Mouse (Mus musculus) midbrain, embryonic 15.5 days (tissue): Measurements from ENCODE around the gene Umodl1. TPM values are rescaled to one million over a fixed set of nuclear protein-coding genes. Genes with fewer than 3 reads are reported as not detected.

ENCODE experiments used
- ATAC-seq: fragments of 200-750 bp; cut with Nextera tagmentation; replicated peaks from 2 replicates; pipeline ENCODE4 v1.8.0; 2017; ENCODE audit warnings: moderate TSS enrichment
- H3K27ac ChIP-seq: fragments of 300-500 bp; sonication (generic); 2 replicates; pipeline ENCODE4 v1.5.1; 2015; ENCODE audit warnings: mild to moderate bottlenecking, inconsistent platforms
- H3K27me3 ChIP-seq: fragments of 300-500 bp; sonication (generic); replicated peaks from 2 replicates; pipeline ENCODE4 v1.6.1; 2015; ENCODE audit warnings: inconsistent platforms
- H3K36me3 ChIP-seq: fragments of 300-500 bp; sonication (generic); replicated peaks from 2 replicates; pipeline ENCODE4 v1.6.1; 2015; ENCODE audit warnings: inconsistent platforms
- H3K4me1 ChIP-seq: fragments of 300-500 bp; sonication (generic); 2 replicates; pipeline ENCODE4 v1.6.1; 2015; ENCODE audit warnings: inconsistent platforms
- H3K4me2 ChIP-seq: fragments of 300-500 bp; sonication (generic); 2 replicates; pipeline ENCODE4 v1.6.1; 2015; ENCODE audit warnings: inconsistent platforms, mild to moderate bottlenecking, moderate library complexity
- H3K4me3 ChIP-seq: fragments of 300-500 bp; sonication (generic); 2 replicates; pipeline ENCODE4 v1.5.1; 2015; ENCODE audit warnings: mild to moderate bottlenecking, inconsistent platforms
- H3K9ac ChIP-seq: fragments of 300-500 bp; sonication (generic); 2 replicates; pipeline ENCODE4 v1.6.1; 2015; ENCODE audit warnings: mild to moderate bottlenecking, inconsistent platforms
- H3K9me3 ChIP-seq: fragments of 300-500 bp; sonication (generic); 2 replicates; pipeline ENCODE4 v1.6.1; 2016; ENCODE audit warnings: inconsistent platforms
- WGBS: fragments of 180-500 bp; shearing (Covaris S2); methylation state at CpG from one replicate; pipeline ENCODE4 v1.1.7; 2015; ENCODE audit warnings: mixed read lengths; 5-methylcytosine and 5-hydroxymethylcytosine counted together
- polyA plus RNA-seq: library from polyadenylated mRNA; unstranded; fragments of >200 nt; fragmentation: Nextera tagmentation; extraction: Ambion mirVana; gene quantifications from 2 replicates; pipeline ENCODE4 v1.2.1, GENCODE M21; 2015

Umodl1 gene
- polyA plus RNA-seq, 1 experiment from 2014 or later = not detected

DNA sequence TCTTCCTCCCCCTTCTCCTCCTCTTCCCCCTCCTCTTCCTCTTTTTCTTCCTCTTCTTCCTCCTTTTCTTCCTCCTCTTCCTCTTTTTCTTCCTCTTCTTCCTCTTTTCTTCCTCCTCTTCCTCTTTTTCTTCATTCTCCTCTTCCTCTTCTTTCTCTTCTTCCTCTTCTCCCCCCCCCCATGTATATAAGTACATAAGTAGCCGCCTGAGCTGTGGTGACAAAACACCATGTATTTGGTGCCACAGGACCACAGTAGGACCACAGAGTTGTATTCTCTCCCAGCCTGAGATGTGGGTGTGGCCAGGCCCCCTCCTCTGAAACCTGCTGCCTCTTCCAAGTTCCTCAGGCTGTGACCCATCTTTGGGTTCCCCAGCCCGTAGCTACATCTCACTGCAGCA is 50.8 kb downstream of the Umodl1 start:
- no peak overlapping the region for H3K9ac ChIP-seq
- H3K27me3 ChIP-seq = no peaks in the 10 kb centered on the region
- no peak overlapping the region for H3K4me3 ChIP-seq
- WGBS = 92% methylated on average over 2 of the region's 2 CpGs
- no peaks in the 10 kb centered on the region for H3K4me1 ChIP-seq
- H3K4me2 ChIP-seq = no peak overlapping the region
- no peak for ATAC-seq
- no peaks in the 10 kb centered on the region for H3K36me3 ChIP-seq
- H3K9me3 ChIP-seq = no peaks in the 10 kb centered on the region
- no peak overlapping the region for H3K27ac ChIP-seq

DNA sequence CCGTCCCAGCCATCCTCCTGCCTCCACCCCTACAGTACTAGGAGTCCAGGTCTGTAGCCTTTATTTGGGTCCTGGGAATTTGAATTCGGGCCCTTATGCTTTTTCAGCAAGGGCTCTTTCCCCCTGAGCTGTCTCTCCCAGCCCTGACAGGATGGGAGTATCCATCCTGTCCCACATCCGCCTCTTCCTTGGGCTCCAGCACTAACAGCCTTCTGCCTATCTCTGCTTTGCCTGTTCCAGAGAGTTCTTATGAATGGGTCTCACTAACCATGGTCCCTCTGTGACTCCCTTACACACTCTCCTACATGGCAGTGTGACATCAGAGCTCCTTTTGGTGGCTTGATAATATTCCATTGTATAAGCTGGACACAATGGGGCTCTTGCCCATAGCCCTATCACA is 52.9 kb downstream of the Umodl1 start:
- no peak for ATAC-seq
- 80% methylated on average over 3 of the region's 3 CpGs for WGBS

DNA sequence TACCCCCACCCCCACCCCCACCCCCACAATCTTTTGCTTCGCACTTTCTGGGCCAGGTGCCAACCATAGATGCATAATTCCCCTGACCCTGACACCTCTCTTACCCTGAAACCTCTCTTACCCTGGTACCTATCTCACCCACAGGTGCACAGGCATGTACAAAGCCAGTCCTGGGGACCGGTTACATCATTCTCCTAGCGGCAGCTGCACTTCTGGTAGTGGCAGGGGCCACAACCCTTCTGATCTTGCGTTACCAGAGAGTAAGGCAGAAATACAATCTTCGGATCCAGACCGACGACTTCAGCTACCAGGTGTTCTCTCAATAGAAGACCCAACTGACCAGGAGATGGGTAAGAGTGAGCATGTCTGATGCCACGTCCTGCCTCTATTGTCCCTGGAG is 54.0 kb downstream of the Umodl1 start:
- no peaks in the 10 kb centered on the region for H3K4me1 ChIP-seq
- no peaks in the 10 kb centered on the region for H3K9me3 ChIP-seq
- no peaks in the 10 kb centered on the region for H3K27me3 ChIP-seq
- no peak for ATAC-seq
- H3K36me3 ChIP-seq = no peaks in the 10 kb centered on the region
- no peak overlapping the region for H3K4me3 ChIP-seq
- WGBS = 84% methylated on average over 8 of the region's 8 CpGs
- H3K27ac ChIP-seq = no peak overlapping the region
- H3K9ac ChIP-seq = no peak overlapping the region
- no peak overlapping the region for H3K4me2 ChIP-seq

More for the DNA sequence above, 52.9 kb downstream of the Umodl1 start:
- H3K27me3 ChIP-seq = no peaks in the 10 kb centered on the region
- no peak overlapping the region for H3K4me3 ChIP-seq
- no peaks in the 10 kb centered on the region for H3K4me1 ChIP-seq
- H3K27ac ChIP-seq = no peak overlapping the region
- H3K9ac ChIP-seq = no peak overlapping the region
- H3K36me3 ChIP-seq = no peaks in the 10 kb centered on the region
- no peaks in the 10 kb centered on the region for H3K9me3 ChIP-seq
- H3K4me2 ChIP-seq = no peak overlapping the region

DNA sequence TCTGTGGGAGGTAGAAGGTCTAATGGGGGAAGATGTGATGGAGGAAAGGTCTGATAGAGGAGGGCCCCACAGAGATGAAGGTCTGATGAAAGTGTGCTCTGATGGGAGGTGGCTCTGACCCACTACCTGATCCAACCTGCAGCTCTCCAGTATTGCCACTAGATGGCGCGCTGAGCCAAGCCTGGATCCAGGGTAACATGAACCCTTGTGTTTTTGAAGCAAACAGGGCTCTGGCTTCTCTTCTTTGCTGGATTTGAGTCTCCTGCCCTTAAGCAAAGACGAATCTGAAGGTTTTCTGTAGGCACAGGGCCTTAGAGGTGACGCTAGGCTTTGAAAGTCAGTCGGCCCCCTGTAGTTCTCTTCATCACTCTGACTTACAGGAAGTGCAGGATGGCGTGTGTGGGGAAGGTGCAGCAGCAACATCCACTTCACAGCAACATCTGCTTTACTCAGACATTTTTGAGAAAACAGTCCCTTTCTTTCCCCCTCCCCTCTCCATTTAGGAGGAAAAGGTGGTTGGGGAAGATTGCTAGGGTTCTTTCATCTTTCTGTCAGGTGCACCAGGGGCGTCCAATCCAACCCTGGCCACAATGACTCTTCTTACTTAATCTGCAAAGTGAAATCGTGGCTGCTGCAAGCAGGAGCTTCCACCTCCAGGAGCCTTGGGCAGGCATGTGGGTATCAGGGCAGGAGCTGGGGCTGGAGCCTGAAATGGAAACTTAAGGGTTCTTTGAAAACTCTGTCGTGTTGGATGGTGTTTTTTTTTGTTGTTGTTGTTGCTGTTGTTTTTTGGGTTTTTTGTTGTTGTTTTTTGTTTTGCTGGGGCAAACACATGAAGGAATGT is 57.3 kb downstream of the Umodl1 start:
- ATAC-seq = no peak
- Histone ChIP-seq H3K36me3 (no peaks in the 10 kb centered on the region), H3K4me1 (no peaks in the 10 kb centered on the region), H3K27ac (no peak overlapping the region), H3K4me3 (no peak overlapping the region), H3K9me3 (no peaks in the 10 kb centered on the region), H3K9ac (no peak overlapping the region), H3K4me2 (no peak overlapping the region), H3K27me3 (no peaks in the 10 kb centered on the region)
- WGBS = 31% methylated on average over 9 of the region's 9 CpGs

DNA sequence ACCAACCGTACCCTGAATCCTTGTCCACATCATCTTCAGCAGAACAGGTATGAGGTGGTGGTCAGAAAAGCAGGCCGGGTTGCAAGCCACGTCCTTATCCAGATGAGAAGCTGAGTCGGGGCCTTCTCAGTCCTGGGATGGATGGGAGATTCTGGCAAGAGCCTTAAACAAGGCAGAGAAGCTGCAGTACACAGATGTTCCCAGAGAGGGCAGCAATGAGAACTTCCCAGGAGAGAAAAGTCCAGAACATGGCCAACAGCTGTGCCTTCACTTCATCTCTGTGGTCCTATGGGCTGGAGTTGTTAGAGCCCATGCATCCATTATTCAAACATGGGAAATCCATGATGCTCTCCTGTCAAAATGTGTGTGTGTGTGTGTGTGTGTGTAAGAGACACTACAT is 63.8 kb downstream of the Umodl1 start:
- H3K9me3 ChIP-seq = no peaks in the 10 kb centered on the region
- no peak overlapping the region for H3K4me2 ChIP-seq
- no peaks in the 10 kb centered on the region for H3K4me1 ChIP-seq
- WGBS = 75% methylated on average over 4 of the region's 4 CpGs
- no peak overlapping the region for H3K9ac ChIP-seq
- no peak for ATAC-seq
- H3K27ac ChIP-seq = no peak overlapping the region
- no peaks in the 10 kb centered on the region for H3K36me3 ChIP-seq
- no peak overlapping the region for H3K4me3 ChIP-seq
- no peaks in the 10 kb centered on the region for H3K27me3 ChIP-seq

DNA sequence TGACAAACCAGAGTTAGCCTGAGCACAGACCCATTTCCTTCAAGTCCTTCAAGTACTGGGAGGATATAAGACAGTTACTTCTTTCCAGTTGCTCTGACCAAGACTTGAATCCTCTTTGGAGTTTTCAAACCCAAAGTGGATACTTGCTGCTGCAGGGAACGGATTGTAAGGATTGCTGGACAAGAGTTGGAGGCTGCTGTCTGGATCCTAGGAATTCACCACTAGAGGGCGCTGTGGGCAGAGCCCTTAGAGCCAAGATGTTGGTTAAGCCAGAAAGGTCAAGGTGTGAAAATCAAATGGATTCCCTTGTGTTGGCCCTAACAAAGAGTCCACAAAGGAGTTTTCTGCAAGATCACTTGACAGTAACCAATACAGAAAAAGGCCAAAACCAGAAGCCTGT is 65.1 kb downstream of the Umodl1 start:
- no peaks in the 10 kb centered on the region for H3K9me3 ChIP-seq
- no peaks in the 10 kb centered on the region for H3K27me3 ChIP-seq
- WGBS = 0% methylated on average over 2 of the region's 2 CpGs
- H3K9ac ChIP-seq = no peak overlapping the region
- no peaks in the 10 kb centered on the region for H3K36me3 ChIP-seq
- H3K27ac ChIP-seq = no peak overlapping the region
- no peak overlapping the region for H3K4me2 ChIP-seq
- ATAC-seq = no peak
- no peaks in the 10 kb centered on the region for H3K4me1 ChIP-seq
- no peak overlapping the region for H3K4me3 ChIP-seq

DNA sequence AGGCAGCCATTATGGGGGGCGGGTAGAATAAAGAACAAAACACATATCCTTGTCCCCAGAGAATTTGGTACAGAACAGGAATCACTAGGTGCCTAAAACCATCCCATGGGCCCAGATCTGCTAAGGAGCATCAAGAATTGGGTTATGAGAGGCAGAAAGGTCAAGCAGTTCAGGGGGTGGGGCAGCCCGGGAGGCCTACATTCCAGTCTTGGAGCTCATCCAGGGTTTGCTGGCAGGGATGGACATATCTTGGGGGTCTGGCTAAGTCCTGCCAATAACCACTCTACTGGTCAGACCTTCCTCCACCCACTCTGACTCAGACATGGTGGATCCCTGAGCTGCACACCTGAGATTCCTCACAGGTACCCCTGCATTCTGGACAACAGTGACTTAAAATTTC is 65.6 kb downstream of the Umodl1 start:
- Histone ChIP-seq H3K27ac (no peak overlapping the region), H3K4me1 (no peaks in the 10 kb centered on the region), H3K9me3 (no peaks in the 10 kb centered on the region), H3K4me2 (no peak overlapping the region), H3K9ac (no peak overlapping the region), H3K4me3 (no peak overlapping the region), H3K36me3 (no peaks in the 10 kb centered on the region), H3K27me3 (no peaks in the 10 kb centered on the region)
- no peak for ATAC-seq
- 74% methylated on average over 2 of the region's 2 CpGs for WGBS

DNA sequence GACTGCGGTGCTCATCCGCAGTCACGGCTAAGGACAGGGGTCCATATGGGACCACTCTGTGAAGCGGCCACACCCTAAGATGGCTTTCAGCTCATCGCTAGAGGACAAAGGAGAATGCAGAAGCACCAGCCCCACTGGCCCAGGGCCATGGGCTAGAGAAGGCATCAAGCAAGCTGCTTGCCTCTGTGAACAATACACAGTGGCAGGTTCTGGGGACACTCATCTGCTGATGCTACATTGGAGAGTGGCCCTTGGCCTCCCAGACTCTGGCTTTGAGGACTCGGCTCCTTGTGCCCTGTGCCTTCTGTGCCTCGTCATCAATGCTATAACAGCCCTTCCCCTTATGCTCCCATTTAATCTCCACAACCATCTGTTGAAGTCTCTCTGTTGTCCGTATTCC is 66.8 kb downstream of the Umodl1 start:
- Histone ChIP-seq H3K36me3 (no peaks in the 10 kb centered on the region), H3K9ac (no peak overlapping the region)
- ATAC-seq = no peak

DNA sequence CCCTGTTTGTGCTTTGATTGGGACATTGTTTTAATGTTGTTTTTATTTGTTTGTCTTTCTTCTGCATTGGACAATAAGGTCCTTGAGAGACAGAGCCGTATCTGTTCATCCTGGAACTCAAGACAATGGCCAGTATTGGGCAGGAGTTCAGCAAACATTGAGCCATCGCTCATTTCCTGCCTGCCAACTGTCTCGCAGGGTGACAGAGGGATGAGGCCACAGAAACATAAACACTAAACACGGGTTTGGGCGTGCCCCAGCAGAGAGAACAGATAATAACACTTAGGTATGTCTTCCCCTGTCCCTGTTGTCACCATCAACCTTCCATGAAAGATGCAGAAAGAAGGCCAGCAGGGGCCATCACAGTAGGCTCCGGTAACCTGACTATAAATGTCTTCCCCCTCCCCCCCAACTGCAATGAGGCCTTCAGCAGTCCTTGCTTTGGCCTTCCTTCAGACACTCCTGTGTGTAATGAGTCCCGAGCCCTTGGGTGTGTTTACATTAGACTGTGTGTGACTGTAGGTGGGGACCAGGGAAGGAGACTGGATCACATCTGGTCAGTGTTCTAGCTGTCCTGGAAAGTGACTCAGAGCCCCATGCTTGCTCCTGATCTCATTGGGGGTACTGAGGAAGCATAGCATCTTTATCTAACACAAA is 69.8 kb downstream of the Umodl1 start:
- Histone ChIP-seq H3K27me3 (no peaks in the 10 kb centered on the region), H3K27ac (no peak overlapping the region), H3K9ac (no peak overlapping the region), H3K4me1 (no peaks in the 10 kb centered on the region), H3K4me2 (no peak overlapping the region), H3K36me3 (no peaks in the 10 kb centered on the region), H3K9me3 (no peaks in the 10 kb centered on the region), H3K4me3 (no peak overlapping the region)
- 83% methylated on average over 7 of the region's 7 CpGs for WGBS
- no peak for ATAC-seq

More for the DNA sequence above, 66.8 kb downstream of the Umodl1 start:
- no peak overlapping the region for H3K27ac ChIP-seq
- H3K27me3 ChIP-seq = no peaks in the 10 kb centered on the region
- no peaks in the 10 kb centered on the region for H3K9me3 ChIP-seq
- 82% methylated on average over 8 of the region's 8 CpGs for WGBS
- no peak overlapping the region for H3K4me3 ChIP-seq
- H3K4me1 ChIP-seq = no peaks in the 10 kb centered on the region
- H3K4me2 ChIP-seq = no peak overlapping the region

DNA sequence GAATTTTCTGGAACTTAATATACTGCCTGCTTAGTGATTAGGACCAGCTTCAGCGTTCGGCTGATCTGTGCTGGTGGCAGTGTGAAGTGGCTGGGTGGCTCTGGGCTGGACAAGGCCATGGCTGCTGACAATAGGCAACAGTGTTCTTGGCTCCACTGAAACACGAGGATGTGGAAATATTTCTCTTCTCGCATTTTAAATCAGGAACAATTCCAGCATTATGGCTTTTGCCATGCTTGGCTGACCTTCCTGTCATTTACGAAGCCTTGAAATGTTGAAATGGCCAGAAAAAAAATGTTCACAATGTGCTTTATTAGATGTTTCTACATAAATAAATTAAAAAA is 70.3 kb downstream of the Umodl1 start:
- no peak for ATAC-seq
- Histone ChIP-seq H3K27ac (no peak overlapping the region), H3K4me3 (no peak overlapping the region), H3K9ac (no peak overlapping the region), H3K4me2 (no peak overlapping the region), H3K36me3 (no peaks in the 10 kb centered on the region), H3K27me3 (no peaks in the 10 kb centered on the region), H3K9me3 (no peaks in the 10 kb centered on the region), H3K4me1 (no peaks in the 10 kb centered on the region)
- WGBS = 76% methylated on average over 5 of the region's 5 CpGs

DNA sequence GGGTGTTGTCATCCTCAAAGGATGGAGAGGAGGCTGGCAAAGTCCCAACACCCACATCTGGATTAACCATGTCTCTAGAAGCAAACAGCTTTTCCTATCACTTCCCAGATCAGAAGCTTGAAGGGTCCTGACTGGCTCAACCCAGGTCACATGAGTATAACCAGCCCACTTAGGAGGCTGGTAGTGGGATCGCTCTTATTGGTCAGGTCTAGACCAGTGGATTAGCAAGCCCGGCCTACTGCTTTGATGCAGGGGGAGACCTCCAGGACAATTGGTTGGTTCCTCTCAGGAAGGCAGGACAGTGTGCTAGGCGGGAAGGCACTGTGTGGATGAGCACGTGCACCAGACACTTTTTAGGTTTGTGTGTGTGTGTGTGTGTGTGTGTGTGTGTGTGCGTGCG is 72.5 kb downstream of the Umodl1 start:
- no peak for ATAC-seq
- H3K4me2 ChIP-seq = no peak overlapping the region
- H3K36me3 ChIP-seq = no peaks in the 10 kb centered on the region
- no peaks in the 10 kb centered on the region for H3K4me1 ChIP-seq
- 82% methylated on average over 6 of the region's 6 CpGs for WGBS
- H3K9me3 ChIP-seq = no peaks in the 10 kb centered on the region
- no peaks in the 10 kb centered on the region for H3K27me3 ChIP-seq
- H3K9ac ChIP-seq = no peak overlapping the region
- H3K27ac ChIP-seq = no peak overlapping the region
- H3K4me3 ChIP-seq = no peak overlapping the region

DNA sequence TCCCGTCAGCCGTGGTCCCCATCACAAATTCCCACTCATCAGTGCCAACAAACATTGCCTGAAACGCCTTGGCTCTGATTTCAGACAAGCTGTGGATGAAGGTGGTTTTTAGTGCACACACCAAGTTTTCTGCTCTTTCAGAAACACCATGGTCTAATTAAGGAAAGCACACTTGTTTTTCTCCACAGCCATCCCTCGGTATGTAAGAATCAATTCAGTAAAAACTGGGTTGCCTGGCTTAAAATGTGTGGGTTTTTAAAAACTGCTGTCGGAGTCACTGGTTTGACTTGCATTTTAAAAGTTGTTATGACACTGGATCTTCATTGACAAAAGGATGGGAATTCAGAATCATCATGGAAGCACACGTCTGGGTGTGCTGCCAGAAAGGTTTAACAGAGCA is 73.3 kb downstream of the Umodl1 start:
- no peaks in the 10 kb centered on the region for H3K4me1 ChIP-seq
- no peak overlapping the region for H3K27ac ChIP-seq
- ATAC-seq = no peak
- no peak overlapping the region for H3K9ac ChIP-seq
- no peaks in the 10 kb centered on the region for H3K36me3 ChIP-seq
- no peak overlapping the region for H3K4me3 ChIP-seq
- no peaks in the 10 kb centered on the region for H3K27me3 ChIP-seq
- H3K4me2 ChIP-seq = no peak overlapping the region
- H3K9me3 ChIP-seq = no peaks in the 10 kb centered on the region
- 85% methylated on average over 6 of the region's 6 CpGs for WGBS

DNA sequence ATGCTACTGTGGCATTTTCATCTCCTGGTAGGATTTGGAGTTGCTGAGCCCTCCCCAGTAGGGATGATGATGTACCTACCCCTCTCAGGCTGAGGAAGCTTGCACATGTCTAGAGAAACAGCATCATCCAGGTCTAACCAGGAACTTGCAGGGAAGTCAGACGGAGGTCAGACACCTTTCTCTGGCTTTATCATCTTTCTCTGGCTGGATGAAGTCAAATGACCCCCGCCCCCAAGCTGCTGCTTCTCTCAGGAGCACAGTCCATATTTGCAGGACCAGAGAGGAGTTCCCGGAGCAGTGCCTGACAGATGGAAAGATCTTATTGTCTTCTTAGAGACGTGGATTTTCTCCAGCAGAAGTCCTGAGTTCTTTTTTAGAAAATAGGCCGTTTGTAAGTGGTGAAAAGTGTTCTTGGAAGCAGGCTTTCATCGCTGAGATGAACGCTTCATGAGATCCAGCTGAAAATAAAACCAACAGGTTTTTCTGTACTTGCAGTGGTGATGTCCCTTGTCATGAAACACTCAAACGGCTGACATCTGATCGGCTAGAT is 74.5 kb downstream of the Umodl1 start:
- no peak for ATAC-seq
- whole genome bisulfite sequencing = 82% methylated on average over 9 of the region's 9 CpGs
- no peaks in the 10 kb centered on the region for H3K27me3 ChIP-seq

More for the DNA sequence above, 74.5 kb downstream of the Umodl1 start:
- Histone ChIP-seq H3K4me1 (peaks cover 4% of the 10 kb centered on the region), H3K4me3 (no peak overlapping the region), H3K9ac (no peak overlapping the region), H3K27ac (no peak overlapping the region), H3K36me3 (no peaks in the 10 kb centered on the region), H3K9me3 (no peaks in the 10 kb centered on the region), H3K4me2 (no peak overlapping the region)
